Mouse (Mus musculus): ENCODE results near the gene Zfp781.
"Not testable (repeated sequence)": the region's sequence is repeated elsewhere in the genome, so short reads cannot be mapped to it uniquely, and the experiment has no call there.

The Zfp781 gene

DNA sequence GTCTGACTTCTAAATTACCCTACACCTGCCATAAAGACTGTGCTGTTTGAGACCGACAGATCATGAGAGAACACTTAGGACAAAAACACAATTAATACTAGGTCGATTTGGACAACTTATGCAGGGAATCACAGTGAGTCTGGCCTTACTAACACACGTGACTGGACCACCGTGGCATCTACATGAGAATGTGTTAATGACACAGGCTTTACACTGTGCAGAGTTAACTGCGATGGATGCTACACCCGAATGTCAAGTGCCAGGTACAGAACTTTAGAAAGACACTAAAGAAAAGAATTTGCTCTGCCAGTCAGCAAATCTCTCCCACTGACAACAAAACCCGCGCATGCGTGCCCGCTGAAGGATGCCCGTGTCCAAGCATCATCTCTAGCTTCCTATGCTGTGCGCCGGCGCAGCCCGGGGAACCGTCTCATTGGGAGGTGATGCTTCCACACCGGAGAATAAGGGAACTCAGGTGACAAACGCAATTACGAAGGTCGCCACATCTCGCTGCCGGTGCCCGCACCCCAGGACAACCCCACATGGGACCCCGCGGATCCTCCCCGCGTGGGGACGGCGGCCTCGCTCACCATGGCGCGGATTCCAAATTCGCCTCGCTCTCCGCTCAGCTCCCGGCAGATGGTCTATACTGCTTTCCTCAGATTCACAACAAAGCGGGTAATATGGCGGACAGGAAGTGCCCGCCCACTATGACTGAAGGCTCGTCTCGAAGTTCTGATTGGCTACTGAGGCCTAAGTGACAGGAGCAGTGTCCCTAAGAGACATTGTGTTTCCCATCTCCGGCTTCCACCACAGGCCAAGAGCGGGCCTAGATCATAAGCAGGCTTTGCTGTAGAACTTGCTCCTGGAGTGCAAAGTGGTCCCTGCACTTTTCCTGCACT, at the start of gene Zfp781:
TSS of gene Zfp781 (minus strand) at position 639 of the 902 bp plus-strand sequence.
- not testable (repeated sequence) for DNase-seq (ENCODE audit: low read depth, low spot score)

DNA sequence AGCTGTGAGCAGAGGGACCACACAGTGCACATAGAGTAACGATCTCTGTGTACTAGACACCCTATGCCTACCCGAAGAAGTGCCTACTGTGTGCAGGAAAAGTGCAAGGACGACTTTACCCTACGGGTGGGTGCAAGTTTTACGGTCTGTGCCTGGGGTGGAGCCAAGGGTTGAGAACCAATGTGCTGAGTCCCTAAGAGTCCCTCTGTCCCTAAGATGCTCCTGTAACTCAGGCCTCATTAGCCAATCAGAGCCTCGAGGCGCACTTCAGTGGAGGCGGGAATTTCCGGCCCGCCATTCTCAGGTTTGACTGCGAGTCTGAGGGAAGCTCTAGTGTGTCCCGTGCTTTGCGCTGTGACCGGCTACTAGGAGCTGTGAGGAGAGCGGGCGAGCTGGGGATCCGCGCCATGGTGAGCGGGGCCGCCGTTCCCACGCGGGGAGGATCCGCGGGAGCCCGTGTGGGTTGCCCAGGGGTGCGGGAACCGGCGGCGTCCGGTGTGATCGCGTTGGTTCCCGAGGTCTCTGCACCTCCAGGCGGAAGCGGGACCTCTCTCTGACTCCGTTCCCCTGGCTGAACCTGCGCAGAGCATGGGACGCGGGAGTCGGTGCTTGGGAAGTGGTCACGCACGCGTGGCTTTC, 48.2 kb upstream of the Zfp781 start:
- not testable (repeated sequence) for DNase-seq (ENCODE audit: low read depth, low spot score)

DNA sequence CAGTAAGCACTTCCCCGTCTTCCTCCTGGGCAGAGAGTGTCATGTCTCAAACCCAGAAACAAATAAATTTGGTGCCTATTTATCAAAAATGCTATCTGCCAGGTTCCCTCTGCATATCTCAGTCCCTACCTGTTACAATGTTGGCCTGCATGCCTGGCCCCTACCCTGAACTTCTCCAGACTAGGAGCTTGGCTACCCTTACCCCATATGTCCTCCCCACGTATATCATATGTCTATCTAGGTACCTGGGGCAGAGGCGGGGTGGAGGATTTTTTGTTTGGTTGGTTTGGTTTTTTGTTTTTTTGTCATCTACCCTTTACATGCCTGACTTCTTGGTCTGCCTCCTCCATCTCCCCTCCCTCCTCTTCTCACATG, 451 bp upstream of the Zfp781 start:
- not testable (repeated sequence) for DNase-seq (ENCODE audit: low read depth, low spot score)

DNA sequence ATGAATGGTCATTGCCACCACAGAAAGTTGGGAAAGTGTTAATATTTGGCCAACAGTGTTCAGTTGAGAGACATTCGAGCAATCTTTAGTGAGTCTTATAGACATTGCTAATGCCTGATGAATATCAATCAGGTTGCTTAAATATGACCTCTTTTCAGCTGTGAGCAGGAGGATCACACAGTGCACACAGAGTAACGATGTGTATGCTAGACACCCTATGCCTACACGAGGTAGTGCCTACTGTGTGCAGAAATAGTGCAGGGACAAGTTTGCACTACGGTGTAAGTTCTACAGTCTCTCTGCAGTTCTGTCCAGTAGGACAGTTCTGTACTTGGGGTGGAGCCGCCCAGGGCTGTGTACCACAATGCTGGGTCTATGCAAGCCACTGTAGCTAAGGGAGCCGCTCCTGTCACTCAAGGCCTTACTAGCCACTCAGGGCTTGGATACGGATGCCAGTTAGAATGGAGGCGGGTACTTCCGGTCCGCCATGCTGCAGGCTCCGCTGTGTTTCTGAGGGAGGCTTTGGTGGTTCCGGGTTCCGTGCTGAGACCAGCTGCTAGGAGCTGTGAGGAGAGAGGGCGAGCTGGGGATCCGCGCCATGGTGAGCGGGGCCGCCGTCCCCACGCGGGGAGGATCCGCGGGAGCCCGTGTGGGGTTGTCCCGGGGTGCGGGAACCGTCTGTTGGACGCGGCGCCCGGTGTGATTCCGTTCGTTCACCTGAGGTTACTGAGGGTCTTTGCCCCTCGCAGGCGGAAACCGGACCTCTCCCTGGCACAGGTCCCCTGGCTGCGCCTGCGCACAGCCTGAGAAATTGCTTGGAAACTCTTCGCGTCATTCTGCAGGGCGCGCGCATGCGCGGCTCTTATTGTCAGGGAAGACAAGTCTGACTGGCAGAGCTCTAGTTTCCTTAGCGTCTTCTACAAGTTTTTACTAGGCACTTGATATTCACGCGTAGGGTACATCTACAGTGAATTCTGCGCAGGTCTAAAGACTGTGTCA, 66.6 kb downstream of the Zfp781 start, which contains the start of gene Gm32687:
TSS of gene Gm32687 (plus strand) at position 526 of the 999 bp plus-strand sequence.
- DNase-seq (ENCODE audit: low read depth, low spot score): not testable (repeated sequence)
